Mouse (Mus musculus): Measurements from ENCODE around the gene Gpr83. TPM values are rescaled to one million over a fixed set of nuclear protein-coding genes. Genes with fewer than 3 reads are reported as not detected.
"Not testable (repeated sequence)": the region's sequence is repeated elsewhere in the genome, so short reads cannot be mapped to it uniquely, and the experiment has no call there.

Gene Gpr83
- polyA plus RNA-seq, 1 experiment from 2014 or later = 0.07 TPM

- H3K9me3 ChIP-seq (replicated peaks) = no peaks in the 10 kb centered on the region
- no peak for ATAC-seq
- no peak overlapping the region for H3K27ac ChIP-seq
- no peak overlapping the region for H3K4me2 ChIP-seq
- WGBS (ENCODE audit: insufficient replicate concordance) = 67% methylated on average over 3 of the region's 3 CpGs
- no peak overlapping the region for H3K4me3 ChIP-seq
- peaks cover 4% of the 10 kb centered on the region; the same call in 1 of the 2 replicates for H3K27me3 ChIP-seq (replicated peaks)
- H3K9ac ChIP-seq = no peak overlapping the region
- no peaks in the 10 kb centered on the region for H3K4me1 ChIP-seq
- no peaks in the 10 kb centered on the region for H3K36me3 ChIP-seq
Measured at GRCm38 (mm10) chr9:14871536-14871935, 11.5 kb downstream of the Gpr83 start.

- Histone ChIP-seq H3K4me2 (no peak overlapping the region), H3K4me3 (no peak overlapping the region), H3K36me3 (no peaks in the 10 kb centered on the region), H3K27ac (no peak overlapping the region), H3K9ac (no peak overlapping the region), H3K9me3 (replicated peaks) (no peaks in the 10 kb centered on the region), H3K27me3 (replicated peaks) (peaks cover 4% of the 10 kb centered on the region; the same call in 1 of the 2 replicates), H3K4me1 (no peaks in the 10 kb centered on the region)
- no peak for ATAC-seq
- 46% methylated on average over 17 of the region's 17 CpGs for WGBS (ENCODE audit: insufficient replicate concordance)
Measured at GRCm38 (mm10) chr9:14872181-14872930, 12.3 kb downstream of the Gpr83 start.

- ATAC-seq = no peak
- 62% methylated on average over 5 of the region's 5 CpGs for whole genome bisulfite sequencing (ENCODE audit: insufficient replicate concordance)
Measured at GRCm38 (mm10) chr9:14875743-14876507, 15.9 kb downstream of the Gpr83 start.

GRCm38 (mm10) chr9:14876566-14876965 is 16.6 kb downstream of the Gpr83 start:
- WGBS (ENCODE audit: insufficient replicate concordance) = 49% methylated on average over 8 of the region's 8 CpGs
- H3K36me3 ChIP-seq; H3K4me3 ChIP-seq; H3K4me1 ChIP-seq; H3K27me3 ChIP-seq (replicated peaks); H3K9ac ChIP-seq; ATAC-seq; H3K9me3 ChIP-seq (replicated peaks); H3K4me2 ChIP-seq; H3K27ac ChIP-seq: not testable (repeated sequence)

More at GRCm38 (mm10) chr9:14875743-14876507, 15.9 kb downstream of the Gpr83 start:
- H3K27ac ChIP-seq = no peak overlapping the region
- H3K36me3 ChIP-seq = no peaks in the 10 kb centered on the region
- no peak overlapping the region for H3K9ac ChIP-seq
- no peak overlapping the region for H3K4me3 ChIP-seq
- 0 out of 2 replicates have a peak, but pooled peaks cover 4% of the 10 kb centered on the region for H3K27me3 ChIP-seq (replicated peaks)
- no peaks in the 10 kb centered on the region for H3K4me1 ChIP-seq
- H3K9me3 ChIP-seq (replicated peaks) = no peaks in the 10 kb centered on the region
- H3K4me2 ChIP-seq = no peak overlapping the region

- Histone ChIP-seq H3K4me1 (peaks cover 5% of the 10 kb centered on the region; the same call in 1 of the 2 replicates), H3K36me3 (no peaks in the 10 kb centered on the region), H3K9me3 (replicated peaks) (no peaks in the 10 kb centered on the region), H3K9ac (no peak overlapping the region), H3K27me3 (replicated peaks) (no peaks in the 10 kb centered on the region; the same call in 1 of the 2 replicates), H3K4me2 (no peak overlapping the region), H3K27ac (no peak overlapping the region), H3K4me3 (no peak overlapping the region)
- no peak for ATAC-seq
- WGBS (ENCODE audit: insufficient replicate concordance) = 30% methylated on average over 4 of the region's 4 CpGs
Measured at GRCm38 (mm10) chr9:14884641-14885040, 24.6 kb downstream of the Gpr83 start.

- ATAC-seq = no peak
- H3K4me1 ChIP-seq = peaks cover 5% of the 10 kb centered on the region; the same call in 1 of the 2 replicates
- no peak overlapping the region for H3K4me2 ChIP-seq
- H3K9me3 ChIP-seq (replicated peaks) = no peaks in the 10 kb centered on the region
- no peak overlapping the region for H3K9ac ChIP-seq
- no peak overlapping the region for H3K27ac ChIP-seq
- no peak overlapping the region for H3K4me3 ChIP-seq
- no peaks in the 10 kb centered on the region for H3K36me3 ChIP-seq
- no peaks in the 10 kb centered on the region; the same call in 1 of the 2 replicates for H3K27me3 ChIP-seq (replicated peaks)
Measured at GRCm38 (mm10) chr9:14885151-14885550, 25.1 kb downstream of the Gpr83 start.

- Histone ChIP-seq H3K4me1 (peaks cover 5% of the 10 kb centered on the region; the same call in 1 of the 2 replicates), H3K36me3 (no peaks in the 10 kb centered on the region), H3K4me3 (no peak overlapping the region), H3K27ac (no peak overlapping the region), H3K9me3 (replicated peaks) (no peaks in the 10 kb centered on the region), H3K9ac (no peak overlapping the region), H3K4me2 (no peak overlapping the region), H3K27me3 (replicated peaks) (no peaks in the 10 kb centered on the region; the same call in 1 of the 2 replicates)
- 40% methylated on average over 1 of the region's 1 CpGs for WGBS (ENCODE audit: insufficient replicate concordance)
- peak; percentile 86 for ATAC-seq
Measured at GRCm38 (mm10) chr9:14885954-14886353, 25.9 kb downstream of the Gpr83 start.

GRCm38 (mm10) chr9:14887787-14888382 is 27.9 kb downstream of the Gpr83 start:
- H3K36me3 ChIP-seq = no peaks in the 10 kb centered on the region
- no peak overlapping the region for H3K4me2 ChIP-seq
- 0 out of 2 replicates have a peak, but pooled peaks have one; percentile 17 for ATAC-seq
- H3K27ac ChIP-seq = no peak overlapping the region
- H3K4me3 ChIP-seq = no peak overlapping the region
- H3K27me3 ChIP-seq (replicated peaks) = no peaks in the 10 kb centered on the region; the same call in 1 of the 2 replicates
- H3K9me3 ChIP-seq (replicated peaks) = no peaks in the 10 kb centered on the region
- H3K4me1 ChIP-seq = peaks cover 5% of the 10 kb centered on the region; the same call in 1 of the 2 replicates
- no peak overlapping the region for H3K9ac ChIP-seq
- WGBS (ENCODE audit: insufficient replicate concordance) = 69% methylated on average over 6 of the region's 6 CpGs

- Histone ChIP-seq H3K4me3 (no peak overlapping the region), H3K9ac (no peak overlapping the region), H3K27ac (no peak overlapping the region), H3K36me3 (no peaks in the 10 kb centered on the region), H3K4me1 (peaks cover 10% of the 10 kb centered on the region), H3K4me2 (no peak overlapping the region), H3K9me3 (replicated peaks) (no peaks in the 10 kb centered on the region), H3K27me3 (replicated peaks) (no peaks in the 10 kb centered on the region; the same call in 1 of the 2 replicates)
- no peak for ATAC-seq
- 73% methylated on average over 6 of the region's 6 CpGs for WGBS (ENCODE audit: insufficient replicate concordance)
Measured at GRCm38 (mm10) chr9:14888671-14889070, 28.7 kb downstream of the Gpr83 start.

- no peak overlapping the region for H3K27ac ChIP-seq
- no peak overlapping the region for H3K4me2 ChIP-seq
- no peaks in the 10 kb centered on the region for H3K9me3 ChIP-seq (replicated peaks)
- peaks cover 10% of the 10 kb centered on the region for H3K4me1 ChIP-seq
- H3K36me3 ChIP-seq = no peaks in the 10 kb centered on the region
- WGBS (ENCODE audit: insufficient replicate concordance) = 78% methylated on average over 3 of the region's 3 CpGs
- no peaks in the 10 kb centered on the region; the same call in 1 of the 2 replicates for H3K27me3 ChIP-seq (replicated peaks)
- no peak overlapping the region for H3K4me3 ChIP-seq
- no peak for ATAC-seq
- H3K9ac ChIP-seq = no peak overlapping the region
Measured at GRCm38 (mm10) chr9:14890699-14891098, 30.7 kb downstream of the Gpr83 start.

- 71% methylated on average over 5 of the region's 5 CpGs for WGBS (ENCODE audit: insufficient replicate concordance)
- no peak overlapping the region for H3K9ac ChIP-seq
- H3K27ac ChIP-seq = no peak overlapping the region
- H3K4me2 ChIP-seq = no peak overlapping the region
- peaks cover 5% of the 10 kb centered on the region; the same call in 1 of the 2 replicates for H3K4me1 ChIP-seq
- H3K27me3 ChIP-seq (replicated peaks) = no peaks in the 10 kb centered on the region; the same call in 1 of the 2 replicates
- H3K9me3 ChIP-seq (replicated peaks) = no peaks in the 10 kb centered on the region
- no peaks in the 10 kb centered on the region for H3K36me3 ChIP-seq
- ATAC-seq = no peak
- H3K4me3 ChIP-seq = no peak overlapping the region
Measured at GRCm38 (mm10) chr9:14891891-14892290, 31.9 kb downstream of the Gpr83 start.

- Histone ChIP-seq H3K27ac (no peak overlapping the region), H3K36me3 (no peaks in the 10 kb centered on the region), H3K4me3 (no peak overlapping the region), H3K4me2 (no peak overlapping the region), H3K9ac (no peak overlapping the region), H3K4me1 (peaks cover 5% of the 10 kb centered on the region; the same call in 1 of the 2 replicates), H3K9me3 (replicated peaks) (no peaks in the 10 kb centered on the region), H3K27me3 (replicated peaks) (no peaks in the 10 kb centered on the region; the same call in 1 of the 2 replicates)
- ATAC-seq = no peak
- 35% methylated on average over 9 of the region's 9 CpGs for WGBS (ENCODE audit: insufficient replicate concordance)
Measured at GRCm38 (mm10) chr9:14893388-14893787, 33.4 kb downstream of the Gpr83 start.

All from liver, embryonic 12.5 days (tissue).